Mouse (Mus musculus) intestine, postnatal 0 days (tissue): ENCODE data around the gene Uhmk1. TPM values are rescaled to one million over a fixed set of nuclear protein-coding genes. Genes with fewer than 3 reads are reported as not detected.
A peak's percentile ranks its signal among the peaks of the same experiment; 100 is the strongest.

Experiments
- ATAC-seq: fragments of 200-750 bp; cut with Nextera tagmentation; 2 replicates; pipeline ENCODE4 v1.8.0; 2017; ENCODE audit warnings: mild to moderate bottlenecking, moderate TSS enrichment, moderate library complexity
- H3K27ac ChIP-seq: fragments of 300-500 bp; sonication (generic); 2 replicates; pipeline ENCODE4 v1.5.1; 2014; ENCODE audit warnings: mild to moderate bottlenecking, low read depth, low read length, moderate library complexity
- H3K27me3 ChIP-seq: fragments of 300-500 bp; sonication (generic); replicated peaks from 2 replicates; pipeline ENCODE4 v1.6.1; 2014; ENCODE audit warnings: low read length, mixed read lengths; ENCODE audit not compliant: control insufficient read depth, insufficient read depth
- H3K36me3 ChIP-seq: fragments of 300-500 bp; sonication (generic); 2 replicates; pipeline ENCODE4 v1.6.1; 2014; ENCODE audit warnings: mild to moderate bottlenecking, moderate library complexity; ENCODE audit not compliant: control insufficient read depth, insufficient read depth
- H3K4me1 ChIP-seq: fragments of 300-500 bp; sonication (generic); replicated peaks from 2 replicates; pipeline ENCODE4 v1.6.1; 2014; ENCODE audit warnings: antibody characterized with exemption, low read length, mixed read lengths; ENCODE audit not compliant: control insufficient read depth, insufficient read depth
- H3K4me2 ChIP-seq: fragments of 300-500 bp; sonication (generic); replicated peaks from 2 replicates; pipeline ENCODE4 v1.6.1; 2014; ENCODE audit warnings: low read depth, mild to moderate bottlenecking, moderate library complexity
- H3K4me3 ChIP-seq: fragments of 300-500 bp; sonication (generic); 2 replicates; pipeline ENCODE4 v1.5.1; 2014; ENCODE audit warnings: low read depth, low read length
- H3K9ac ChIP-seq: fragments of 300-500 bp; sonication (generic); 2 replicates; pipeline ENCODE4 v1.6.1; 2014; ENCODE audit warnings: mild to moderate bottlenecking, low read depth, low read length
- H3K9me3 ChIP-seq: fragments of 300-500 bp; sonication (generic); 2 replicates; pipeline ENCODE4 v1.6.1; 2016; ENCODE audit warnings: mixed run types; ENCODE audit not compliant: control insufficient read depth
- CTCF ChIP-seq: sonication (generic); IDR thresholded peaks from 2 replicates; pipeline ENCODE4 v1.5.1; 2016; ENCODE audit warnings: low read depth, mild to moderate bottlenecking, control low read depth, antibody characterized with exemption, moderate library complexity
- WGBS: fragments of 180-500 bp; shearing (Covaris S2); extraction: QIAGEN DNeasy Blood & Tissue Kit; methylation state at CpG from one replicate; pipeline ENCODE4 v1.1.7; 2014; 5-methylcytosine and 5-hydroxymethylcytosine counted together
- polyA plus RNA-seq: library from polyadenylated mRNA; unstranded; fragments of >200 nt; fragmentation: Nextera tagmentation; extraction: Ambion mirVana; gene quantifications from 2 replicates; pipeline ENCODE4 v1.2.1, GENCODE M21; 2015

Gene Uhmk1
- polyA plus RNA-seq, 1 experiment from 2014 or later, result 5.4 TPM

DNA sequence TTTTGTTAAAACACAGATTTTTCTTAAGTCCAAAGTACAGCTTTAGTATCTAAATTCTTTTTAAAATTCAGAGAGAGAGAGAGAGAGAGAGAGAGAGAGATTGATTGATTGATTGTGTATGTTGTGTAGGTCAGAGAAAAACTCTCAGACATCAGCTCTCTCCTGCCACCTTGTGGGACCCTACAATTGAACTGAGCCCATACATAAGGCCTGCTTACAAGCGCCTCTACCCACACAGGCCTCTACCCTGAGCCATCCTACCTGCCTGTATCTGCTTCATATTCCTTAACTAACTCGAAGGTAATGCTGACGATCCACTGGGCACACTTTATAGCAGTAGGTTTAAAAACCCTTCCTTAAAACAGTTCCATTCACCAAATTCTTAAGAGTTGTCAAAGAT, 14.8 kb downstream of the Uhmk1 start:
- ATAC-seq, result no peak
- H3K36me3 ChIP-seq, result peaks cover 72% of the 10 kb centered on the region
- WGBS, result 78% methylated on average over 3 of the region's 3 CpGs
- no peak overlapping the region for H3K9ac ChIP-seq
- H3K27me3 ChIP-seq, result no peaks in the 10 kb centered on the region
- no peaks in the 10 kb centered on the region for H3K9me3 ChIP-seq
- peak; percentile 68 for TF ChIP-seq CTCF
- H3K4me1 ChIP-seq, result no peaks in the 10 kb centered on the region
- no peak overlapping the region for H3K4me2 ChIP-seq
- H3K27ac ChIP-seq, result no peak overlapping the region
- no peak overlapping the region for H3K4me3 ChIP-seq

DNA sequence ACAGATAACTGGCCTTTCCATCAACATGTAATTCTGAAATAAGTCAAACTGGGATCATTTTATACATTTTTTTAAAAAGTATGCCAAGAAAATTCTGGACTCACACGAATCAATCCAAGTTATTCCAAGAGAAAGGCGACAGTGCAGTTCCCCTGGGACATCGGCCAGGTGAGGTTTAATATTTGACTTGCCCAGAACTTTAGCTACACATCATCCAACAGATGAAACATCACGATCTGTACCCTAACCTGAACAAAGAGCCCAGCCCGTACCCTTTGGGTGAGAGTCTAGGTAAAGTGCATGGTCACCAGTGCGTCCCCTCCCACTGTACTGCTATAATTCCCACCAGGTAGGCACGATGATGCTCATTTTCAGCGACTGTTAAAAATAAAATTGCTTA, 19.0 kb downstream of the Uhmk1 start:
- Histone ChIP-seq H3K4me2 (no peak overlapping the region), H3K36me3 (peaks cover 75% of the 10 kb centered on the region), H3K4me3 (no peak overlapping the region), H3K27me3 (no peaks in the 10 kb centered on the region), H3K9ac (no peak overlapping the region), H3K9me3 (no peaks in the 10 kb centered on the region), H3K4me1 (no peaks in the 10 kb centered on the region), H3K27ac (no peak overlapping the region)
- ATAC-seq, result no peak
- WGBS, result 93% methylated on average over 8 of the region's 8 CpGs
- TF ChIP-seq CTCF, result no peak

DNA sequence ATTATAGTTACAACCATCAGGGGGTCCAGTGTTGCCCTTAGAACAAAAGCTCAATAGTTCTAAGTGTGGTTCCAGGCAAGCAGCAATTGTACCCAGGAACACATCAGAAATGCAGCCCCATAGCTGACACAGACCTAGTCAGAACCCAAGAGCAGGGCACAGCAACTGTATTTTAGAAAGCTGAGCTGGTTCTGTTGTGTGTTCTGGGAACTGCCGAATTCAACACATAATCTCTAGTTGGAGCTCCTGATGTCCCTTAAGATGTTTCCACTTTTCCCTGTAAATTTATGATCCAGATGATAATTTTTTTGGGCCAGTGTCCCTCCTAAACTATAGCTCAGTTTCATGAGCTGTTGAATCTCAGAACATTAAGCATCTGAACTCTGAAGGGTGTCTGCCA, 23.3 kb downstream of the Uhmk1 start:
- Histone ChIP-seq H3K9ac (no peak overlapping the region), H3K27me3 (no peaks in the 10 kb centered on the region), H3K27ac (no peak overlapping the region), H3K36me3 (peaks cover 41% of the 10 kb centered on the region), H3K9me3 (no peaks in the 10 kb centered on the region), H3K4me3 (no peak overlapping the region), H3K4me1 (no peaks in the 10 kb centered on the region), H3K4me2 (no peak overlapping the region)
- no peak for ATAC-seq
- no peak for TF ChIP-seq CTCF
- 96% methylated on average over 1 of the region's 1 CpGs for WGBS

DNA sequence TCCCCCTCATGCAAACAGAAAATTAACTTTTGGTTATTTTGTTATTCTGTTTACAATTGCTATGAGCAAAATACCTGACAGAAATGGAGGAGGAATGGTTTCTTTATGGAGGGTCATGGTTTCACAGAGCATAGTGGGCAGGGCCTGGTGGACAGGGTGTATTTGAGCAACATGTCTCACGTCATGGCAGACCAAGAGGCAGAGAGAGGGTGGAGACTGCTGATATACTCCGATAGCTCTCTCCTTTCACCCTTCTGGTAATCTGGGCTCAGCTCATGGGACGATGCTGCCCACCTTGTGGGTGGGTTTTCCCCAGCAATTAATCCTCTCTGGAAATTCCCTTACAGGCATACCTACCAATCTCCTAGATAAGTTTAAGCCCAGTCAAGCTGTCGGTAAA, 25.0 kb downstream of the Uhmk1 start:
- peak overlapping the region; percentile 7; the same call in 1 of the 2 replicates for H3K9ac ChIP-seq
- no peaks in the 10 kb centered on the region for H3K9me3 ChIP-seq
- 35% methylated on average over 4 of the region's 4 CpGs for WGBS
- peaks cover 27% of the 10 kb centered on the region for H3K36me3 ChIP-seq
- no peaks in the 10 kb centered on the region for H3K4me1 ChIP-seq
- H3K4me3 ChIP-seq, result no peak overlapping the region
- H3K27ac ChIP-seq, result no peak overlapping the region
- H3K27me3 ChIP-seq, result no peaks in the 10 kb centered on the region
- ATAC-seq, result peak; percentile 43; the same call in 1 of the 2 replicates
- no peak overlapping the region for H3K4me2 ChIP-seq
- TF ChIP-seq CTCF, result no peak

DNA sequence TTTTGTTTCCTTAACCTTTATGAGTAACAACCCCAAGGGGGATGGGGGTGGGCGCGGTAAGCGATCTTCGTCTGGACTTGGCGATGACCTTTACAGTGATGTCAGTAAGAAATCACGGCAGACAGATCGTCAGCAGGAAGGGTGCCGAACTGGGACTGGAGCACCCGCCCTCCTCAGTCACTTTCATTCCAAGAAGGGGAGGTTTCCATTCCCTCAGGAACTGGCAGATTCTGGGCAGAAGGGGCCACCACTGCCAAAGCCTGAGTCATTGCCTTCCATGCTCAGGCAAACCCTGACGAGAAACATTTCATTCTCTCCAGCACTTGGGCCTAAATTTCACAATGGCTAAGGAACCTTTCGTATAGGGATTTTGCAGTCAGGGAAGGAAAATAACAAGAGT, 26.6 kb downstream of the Uhmk1 start:
- Histone ChIP-seq H3K9me3 (no peaks in the 10 kb centered on the region), H3K27ac (no peak overlapping the region), H3K4me3 (no peak overlapping the region), H3K9ac (no peak overlapping the region), H3K36me3 (peaks cover 10% of the 10 kb centered on the region; the same call in 1 of the 2 replicates), H3K27me3 (no peaks in the 10 kb centered on the region), H3K4me2 (no peak overlapping the region), H3K4me1 (no peaks in the 10 kb centered on the region)
- no peak for TF ChIP-seq CTCF
- 70% methylated on average over 11 of the region's 11 CpGs for WGBS
- ATAC-seq, result no peak

DNA sequence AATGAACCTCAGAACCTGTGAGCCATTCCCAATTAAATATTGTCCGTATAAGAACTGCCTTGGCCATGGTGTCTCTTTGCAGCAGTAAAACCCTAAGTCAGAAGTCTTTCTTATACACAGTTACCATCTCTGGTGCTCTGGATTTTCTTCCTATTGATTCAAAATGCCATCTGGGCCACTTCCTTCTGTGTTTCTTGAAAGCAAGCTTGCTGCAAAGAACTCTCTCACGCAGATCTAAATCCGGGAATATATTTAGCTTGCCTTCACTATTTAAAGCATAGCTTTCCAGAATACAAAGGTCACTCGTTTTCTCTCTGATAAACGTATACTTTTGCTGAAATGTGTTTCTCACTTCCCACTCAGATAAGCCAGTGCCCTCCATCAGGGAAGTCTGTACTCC, 28.7 kb downstream of the Uhmk1 start:
- no peaks in the 10 kb centered on the region for H3K27me3 ChIP-seq
- H3K9ac ChIP-seq, result no peak overlapping the region
- no peaks in the 10 kb centered on the region for H3K36me3 ChIP-seq
- H3K4me1 ChIP-seq, result no peaks in the 10 kb centered on the region
- TF ChIP-seq CTCF, result no peak
- no peak for ATAC-seq
- H3K4me2 ChIP-seq, result no peak overlapping the region
- 51% methylated on average over 5 of the region's 5 CpGs for WGBS
- H3K9me3 ChIP-seq, result no peaks in the 10 kb centered on the region
- H3K4me3 ChIP-seq, result no peak overlapping the region
- no peak overlapping the region for H3K27ac ChIP-seq

DNA sequence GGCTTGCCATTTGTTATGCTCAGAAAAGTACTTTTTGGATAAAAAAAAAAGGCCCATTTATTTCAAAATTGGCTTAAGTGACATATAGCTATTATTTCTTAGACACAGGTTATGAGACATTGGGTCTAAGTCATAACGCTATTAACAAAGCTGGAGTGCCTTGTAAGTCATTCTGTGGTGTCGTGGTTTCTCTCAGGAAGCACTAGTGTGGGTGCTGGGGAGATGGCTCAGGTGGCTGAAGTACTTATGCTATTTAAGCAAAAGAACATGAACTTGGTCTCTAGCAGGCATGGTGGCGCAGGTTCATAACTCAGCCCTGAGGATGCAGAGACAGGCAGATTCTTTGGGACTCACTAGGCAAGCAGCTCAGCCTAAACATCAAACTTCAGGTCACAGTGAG, 30.1 kb downstream of the Uhmk1 start:
- WGBS, result 90% methylated on average over 3 of the region's 3 CpGs
- no peak overlapping the region for H3K4me3 ChIP-seq
- no peak overlapping the region for H3K9ac ChIP-seq
- no peaks in the 10 kb centered on the region for H3K27me3 ChIP-seq
- no peaks in the 10 kb centered on the region for H3K9me3 ChIP-seq
- ATAC-seq, result no peak
- no peaks in the 10 kb centered on the region for H3K36me3 ChIP-seq
- no peaks in the 10 kb centered on the region for H3K4me1 ChIP-seq
- H3K27ac ChIP-seq, result no peak overlapping the region
- no peak for TF ChIP-seq CTCF
- H3K4me2 ChIP-seq, result no peak overlapping the region
